Mouse (Mus musculus) right cerebral cortex, postnatal 25 days (tissue): ENCODE measurements around the gene Vav1.
"Not testable (repeated sequence)": the region's sequence is repeated elsewhere in the genome, so short reads cannot be mapped to it uniquely, and the experiment has no call there.

Experiments used
- DNase-seq: peaks from one replicate; pipeline ENCODE4 v3.0.0; 2022

The Vav1 gene

DNA sequence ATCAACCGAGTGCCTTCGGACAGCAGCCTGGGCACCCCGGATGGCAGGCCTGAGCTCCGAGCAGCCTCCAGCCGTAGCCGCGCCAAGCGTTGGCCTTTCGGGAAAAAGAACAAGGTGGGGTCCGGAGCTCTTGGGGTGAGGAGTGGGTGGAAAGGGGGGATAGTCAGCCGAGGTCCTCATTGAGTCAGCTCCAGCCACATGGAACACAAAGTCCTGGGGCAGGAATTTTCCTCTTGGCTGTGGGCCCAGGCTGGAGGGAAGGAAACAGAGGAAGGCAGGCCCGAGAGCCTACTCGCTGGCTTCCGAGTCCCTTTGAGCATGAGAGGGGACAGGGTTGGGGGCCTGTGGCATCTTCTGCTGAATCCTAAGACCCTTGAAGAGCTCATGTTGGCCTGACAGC lies 23.5 kb upstream of the Vav1 start:
- no peak for DNase-seq

DNA sequence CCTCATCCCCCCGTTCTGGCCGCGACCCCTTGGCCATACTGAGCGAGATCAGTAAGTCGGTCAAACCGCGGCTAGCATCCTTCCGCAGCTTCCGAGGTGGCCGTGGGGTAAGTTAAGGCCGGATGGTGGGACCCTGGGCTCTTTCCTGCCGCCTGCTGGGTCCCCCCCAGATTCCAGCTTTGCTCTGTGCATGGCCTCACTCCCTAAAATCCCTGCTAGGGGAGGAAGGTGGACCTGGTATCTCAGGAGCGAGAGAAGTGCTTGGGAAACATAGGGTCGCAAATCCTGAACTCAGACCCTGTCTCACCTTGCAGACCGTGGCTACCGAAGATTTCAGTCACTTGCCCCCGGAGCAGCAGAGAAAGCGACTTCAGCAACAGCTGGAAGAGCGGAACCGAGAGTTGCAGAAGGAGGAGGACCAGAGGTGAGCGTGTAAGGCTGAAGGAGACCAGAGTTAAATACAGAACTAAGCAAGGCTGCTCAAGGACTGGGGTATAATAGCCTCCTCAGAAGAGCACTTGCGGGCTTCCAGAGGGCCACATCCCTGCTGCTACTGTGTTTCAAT lies 21.9 kb upstream of the Vav1 start:
- no peak for DNase-seq

DNA sequence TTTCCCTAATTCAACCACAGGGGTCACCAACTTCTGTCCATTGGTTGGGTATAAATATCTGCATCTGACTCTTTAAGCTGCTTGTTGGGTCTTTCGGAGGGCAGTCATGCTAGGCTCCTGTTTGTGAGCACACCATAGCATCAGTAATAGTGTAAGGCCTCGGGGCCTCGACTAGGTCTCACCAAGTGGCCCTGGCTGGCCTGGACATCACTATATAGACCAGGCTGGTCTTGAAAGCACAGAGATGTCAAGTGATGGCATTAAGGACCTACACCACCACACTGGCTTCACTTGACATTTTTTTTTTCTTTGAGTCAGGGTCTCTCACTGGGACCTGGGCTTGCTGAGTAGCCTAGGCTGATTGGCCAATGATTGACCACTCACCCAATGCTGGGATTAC lies 20.7 kb upstream of the Vav1 start:
- DNase-seq = no peak

DNA sequence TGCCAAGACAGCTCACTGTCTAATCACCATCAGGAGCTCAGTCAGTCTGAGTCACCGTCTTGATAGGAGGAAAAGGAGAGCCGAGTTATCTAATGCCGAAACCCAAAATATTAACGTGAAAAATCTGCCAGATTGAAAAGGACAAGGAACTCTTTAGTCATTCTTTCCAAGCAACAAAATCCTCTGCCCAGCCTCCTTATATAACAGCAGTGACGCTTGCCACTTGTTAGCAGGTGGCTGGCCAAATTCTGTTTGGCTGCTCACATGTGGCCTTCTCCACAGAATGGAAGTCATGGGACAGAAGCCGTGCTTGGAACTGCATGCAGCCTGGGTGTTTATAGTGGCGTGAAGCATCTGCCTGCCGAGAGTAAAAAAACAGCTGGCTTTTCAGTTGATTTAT lies 19.2 kb upstream of the Vav1 start:
- peak; percentile 55 for DNase-seq

DNA sequence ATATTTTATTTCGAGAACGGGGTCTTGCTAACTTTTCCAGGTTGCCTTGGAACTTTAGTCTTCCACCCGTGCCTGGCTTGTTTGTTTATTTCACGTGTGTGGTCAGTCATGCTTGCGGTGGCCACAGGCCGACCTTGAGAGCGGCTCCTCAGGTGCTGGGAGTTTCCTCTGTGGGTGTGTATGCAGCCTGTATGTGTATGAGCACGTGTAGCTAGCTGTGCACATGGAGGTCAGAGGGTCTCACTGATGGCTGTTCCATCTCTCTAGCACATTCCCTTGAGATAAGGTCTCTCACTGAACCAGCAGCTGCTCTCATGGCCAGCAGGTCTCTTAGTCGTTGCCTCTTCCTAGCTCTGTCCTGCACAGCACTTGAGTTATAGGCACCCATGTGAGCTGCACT lies 18.5 kb upstream of the Vav1 start:
- DNase-seq = no peak

DNA sequence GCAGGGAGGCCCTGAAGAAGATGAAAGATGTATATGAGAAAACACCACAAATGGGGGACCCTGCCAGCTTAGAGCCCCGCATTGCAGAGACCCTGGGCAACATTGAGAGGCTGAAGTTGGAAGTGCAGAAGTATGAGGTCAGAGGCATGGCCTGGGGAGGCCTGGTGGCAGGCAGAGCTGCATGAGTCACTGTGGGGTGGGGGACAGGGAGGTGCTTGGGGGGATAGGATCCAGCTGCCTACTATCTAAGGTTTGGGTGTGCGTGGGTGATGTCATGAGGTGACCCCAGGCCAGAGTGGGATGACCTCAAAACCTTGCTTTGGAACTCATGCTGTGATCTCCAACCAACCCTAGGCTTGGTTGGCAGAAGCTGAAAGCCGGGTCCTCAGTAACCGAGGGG lies 17.6 kb upstream of the Vav1 start:
- DNase-seq = no peak

DNA sequence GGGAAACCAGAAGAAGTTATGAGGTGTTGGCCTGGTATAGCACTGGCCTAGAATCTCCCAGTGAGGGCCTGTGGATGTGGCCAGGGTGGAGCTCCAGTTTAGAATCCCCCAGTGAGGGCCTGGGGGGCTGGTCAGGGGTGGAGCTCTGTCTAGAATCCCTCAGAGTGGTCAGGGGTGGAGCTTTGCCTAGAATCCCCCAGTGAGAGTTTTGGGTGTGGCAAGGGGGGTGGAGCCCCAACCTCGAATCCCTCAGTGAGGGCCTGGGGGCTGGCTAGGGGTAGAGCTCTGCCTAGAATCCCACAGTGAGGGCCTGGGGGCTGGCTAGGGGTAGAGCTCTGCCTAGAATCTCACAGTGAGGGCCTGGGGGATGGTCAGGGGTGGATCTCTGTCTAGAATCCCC lies 17.1 kb upstream of the Vav1 start:
- no peak for DNase-seq

DNA sequence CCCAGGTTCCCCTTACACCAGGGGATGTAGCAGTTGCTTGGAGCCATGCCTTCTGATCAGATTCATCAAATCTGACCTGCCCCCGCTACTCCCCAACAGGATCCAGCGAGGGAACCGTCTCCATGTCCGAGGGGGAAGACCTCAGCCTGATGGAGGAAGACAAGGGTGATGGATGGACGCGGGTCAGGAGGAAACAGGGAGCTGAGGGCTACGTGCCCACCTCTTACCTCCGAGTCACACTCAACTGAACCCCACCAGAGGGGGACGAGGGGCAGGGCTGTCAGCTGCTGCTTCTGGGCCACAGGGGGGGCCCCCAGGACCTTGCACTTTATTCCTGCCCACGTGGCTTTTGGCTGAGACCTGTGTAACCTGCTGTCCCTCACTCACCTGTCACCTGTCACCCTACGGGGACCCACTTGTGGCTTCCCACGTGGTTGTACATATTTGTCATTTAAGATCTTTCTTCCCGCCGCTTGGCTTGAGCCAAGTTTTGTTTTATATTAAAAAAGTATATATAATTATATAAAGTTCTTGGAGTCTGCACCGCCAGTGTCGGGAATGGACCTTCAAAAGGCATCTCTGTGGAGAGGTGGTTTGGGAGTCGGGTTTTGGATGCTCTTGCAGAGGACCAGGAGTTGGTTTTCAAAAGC lies 15.9 kb upstream of the Vav1 start:
- no peak for DNase-seq

DNA sequence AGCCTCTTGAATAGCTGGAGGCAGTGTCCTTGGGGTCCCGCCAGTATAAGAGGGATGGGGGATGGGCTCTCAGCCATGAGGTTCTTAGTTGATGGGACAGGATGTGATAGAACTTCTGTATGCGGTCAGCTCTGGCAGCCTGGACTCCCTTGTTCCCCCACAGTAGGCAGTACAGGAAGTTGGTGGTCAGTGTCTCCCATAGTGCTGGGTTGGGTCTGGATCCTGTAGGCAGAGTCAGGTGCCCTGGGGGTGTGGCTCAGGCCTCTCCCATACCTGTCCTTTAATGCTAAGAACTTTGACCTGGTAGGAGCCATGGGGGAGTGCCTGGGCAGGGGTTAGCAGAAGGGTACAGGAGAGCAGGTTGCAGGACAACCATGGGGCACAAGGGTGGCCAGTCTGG lies 14.7 kb upstream of the Vav1 start:
- no peak for DNase-seq

DNA sequence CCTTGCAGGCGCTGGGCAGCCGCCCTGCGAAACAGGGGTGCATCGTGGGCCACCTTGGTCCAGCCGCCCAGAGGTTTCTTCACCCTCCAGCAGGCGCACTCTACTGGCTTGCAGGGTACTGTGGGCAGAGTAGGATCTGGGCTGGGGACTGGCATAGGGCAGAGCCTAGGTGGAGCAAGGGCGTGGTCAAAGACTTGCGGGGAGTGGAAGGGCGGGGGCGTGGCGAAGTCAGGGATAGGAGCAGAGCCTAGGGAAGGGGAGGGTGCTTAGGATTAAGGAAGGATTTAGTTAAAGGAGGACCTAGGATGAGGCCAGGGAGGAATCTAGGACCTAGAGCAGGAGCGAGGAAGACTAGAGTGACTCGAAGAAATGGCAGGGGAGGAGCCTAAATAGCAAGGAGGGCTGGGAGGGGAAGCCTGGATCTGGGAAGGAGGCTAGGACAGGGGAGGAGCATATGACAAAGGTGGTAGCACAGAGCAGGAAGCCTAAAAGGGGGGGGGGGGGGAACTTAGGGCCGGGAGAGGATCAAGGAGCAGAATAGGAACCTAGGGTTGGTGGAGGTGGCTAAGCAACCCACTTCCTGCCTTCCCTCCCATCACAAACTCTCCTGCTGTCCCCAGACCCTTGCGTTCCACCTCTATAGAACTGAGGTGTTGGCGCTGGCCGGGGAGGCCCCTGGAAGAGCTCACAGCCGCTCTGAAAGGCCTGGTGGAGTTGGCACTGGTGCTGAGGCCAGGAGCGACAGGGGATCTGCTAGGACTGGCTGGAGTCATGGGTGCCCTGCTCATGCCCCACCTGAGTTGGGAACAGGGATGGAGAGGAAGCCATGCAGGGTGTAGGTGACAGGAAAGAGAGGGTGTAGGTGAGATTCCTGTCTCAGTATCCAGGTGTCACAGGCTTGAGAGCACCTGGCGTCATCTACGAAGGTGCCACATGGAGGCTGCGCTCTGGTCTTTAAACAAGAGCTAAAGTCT lies 13.6 kb upstream of the Vav1 start:
- DNase-seq = no peak

DNA sequence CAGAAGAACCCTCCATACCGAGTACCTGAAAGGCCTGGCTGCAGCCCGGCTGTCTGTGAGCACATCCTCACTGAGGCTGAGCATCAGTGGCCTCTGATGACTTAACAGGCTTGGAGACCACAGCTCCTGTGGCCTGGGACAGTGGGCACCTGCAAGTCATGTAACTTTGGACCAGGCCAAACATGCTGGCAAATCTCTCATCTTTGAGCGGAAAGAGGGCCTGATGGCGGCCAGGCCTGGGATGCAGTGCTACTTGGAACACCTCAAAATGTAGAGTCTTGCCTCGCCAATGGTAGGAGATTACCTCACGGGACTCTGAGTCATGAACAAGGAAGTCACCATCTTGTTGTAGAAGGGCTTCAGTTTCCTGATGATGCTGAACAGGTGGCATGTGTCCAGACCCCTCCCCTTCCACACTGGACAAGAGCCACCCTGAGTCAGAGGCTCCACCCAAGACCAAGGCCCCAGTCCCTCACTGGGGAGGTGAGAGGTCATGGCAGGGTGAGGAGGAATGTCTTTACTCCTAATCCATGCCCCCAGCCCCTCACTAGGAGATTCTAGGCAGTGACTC lies 11.3 kb upstream of the Vav1 start:
- no peak for DNase-seq

DNA sequence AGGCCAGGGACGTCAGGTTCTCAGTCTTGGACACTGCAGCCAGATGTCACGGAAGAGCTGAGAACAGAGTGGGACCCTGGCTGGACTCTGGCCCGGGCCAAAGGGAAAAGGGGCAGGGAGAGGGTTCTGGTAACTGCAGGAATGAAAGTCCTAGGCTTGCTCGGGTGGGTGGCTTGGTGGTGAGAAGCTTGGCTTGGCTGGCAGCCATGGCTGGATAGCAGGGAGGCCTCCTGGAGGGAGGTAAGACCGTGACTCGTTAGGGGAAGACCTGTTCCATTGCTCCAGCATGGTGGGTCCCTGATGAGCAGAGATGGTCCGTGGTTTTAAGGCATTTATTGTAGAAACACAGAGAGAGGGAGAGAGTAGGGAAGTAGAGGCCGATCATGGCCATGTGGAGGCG lies 7.6 kb upstream of the Vav1 start:
- no peak for DNase-seq

DNA sequence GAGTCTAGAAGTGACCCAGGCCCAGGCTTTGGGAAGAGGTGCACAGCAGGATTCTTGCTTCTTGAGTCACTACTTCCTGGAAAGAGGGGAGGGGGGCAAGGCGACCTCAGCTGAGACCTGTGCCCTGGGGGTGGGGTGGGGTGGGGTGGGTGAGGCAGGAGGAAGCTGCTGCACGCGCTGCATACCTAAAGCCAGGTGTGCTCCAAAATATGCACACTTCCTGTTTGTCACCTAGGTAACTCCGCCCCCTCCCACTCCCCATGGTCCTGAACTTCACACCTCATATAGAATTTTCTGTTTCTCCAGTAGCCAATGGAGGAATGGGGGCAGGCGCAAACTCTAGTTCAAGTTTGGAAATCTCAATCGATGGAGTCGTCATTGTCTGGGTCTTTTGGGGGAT lies 5.1 kb upstream of the Vav1 start:
- no peak for DNase-seq

DNA sequence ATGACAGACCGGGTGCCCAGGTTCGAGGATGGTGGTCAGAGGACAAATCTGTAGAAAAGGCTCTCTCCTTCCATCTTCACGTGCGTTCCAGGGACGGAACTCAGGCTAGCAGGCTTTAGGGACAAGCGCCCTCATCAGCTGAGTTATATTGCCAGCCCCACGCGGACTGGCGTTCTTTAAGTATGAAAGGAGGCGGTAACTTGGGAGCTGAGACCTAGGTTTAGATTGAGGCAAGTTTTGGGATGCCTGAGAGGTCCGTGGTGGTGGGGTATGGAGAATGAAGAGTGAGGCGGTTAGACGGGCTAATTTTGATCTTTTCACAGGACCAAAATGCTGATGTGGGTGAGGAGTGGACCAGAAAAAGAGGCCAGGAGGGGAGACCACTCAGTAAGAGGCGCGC lies 4.2 kb upstream of the Vav1 start:
- DNase-seq = no peak

DNA sequence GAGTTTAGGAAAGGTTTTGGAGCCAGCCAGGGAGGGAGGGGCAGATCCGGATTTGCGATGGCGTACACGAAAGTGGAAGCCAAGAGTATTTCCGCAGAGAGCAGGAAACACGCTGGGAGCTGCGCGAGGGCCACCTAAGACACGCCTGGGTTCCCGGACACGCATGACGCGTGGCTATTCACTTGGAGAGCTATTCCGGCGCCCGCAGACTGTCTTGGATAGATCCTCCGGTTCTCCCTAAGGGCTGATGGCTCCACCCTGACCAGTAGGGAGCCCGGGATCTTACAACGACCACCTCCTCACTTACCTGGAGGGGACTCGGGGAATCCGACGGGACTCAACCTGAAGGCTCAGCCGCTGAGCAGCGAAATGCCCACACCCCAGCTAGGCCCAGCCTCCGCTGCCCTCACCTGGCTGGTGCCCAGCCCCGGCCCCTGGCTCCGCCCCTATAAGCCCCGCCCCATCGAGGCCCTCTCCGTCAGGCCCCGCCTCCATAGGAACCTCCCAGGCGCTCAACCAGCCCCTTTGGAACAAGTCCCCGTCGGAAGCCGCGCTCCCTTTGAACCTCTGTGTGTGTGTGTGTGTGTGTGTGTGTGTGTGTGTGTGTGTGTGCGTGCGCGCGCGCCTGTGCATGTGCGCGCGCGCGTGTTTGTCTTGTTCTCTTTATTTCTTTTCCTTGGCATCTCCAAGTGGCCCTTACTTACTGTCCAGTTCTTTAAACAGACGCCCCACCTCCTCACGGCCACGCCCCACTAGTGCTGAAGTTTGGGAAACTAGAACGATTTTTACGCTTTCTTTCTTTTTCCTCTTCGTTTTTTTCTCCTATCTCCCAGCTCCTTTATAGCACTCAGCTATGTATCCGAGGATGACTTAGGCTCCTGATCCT lies 3.5 kb upstream of the Vav1 start:
- DNase-seq = peak; percentile 59

DNA sequence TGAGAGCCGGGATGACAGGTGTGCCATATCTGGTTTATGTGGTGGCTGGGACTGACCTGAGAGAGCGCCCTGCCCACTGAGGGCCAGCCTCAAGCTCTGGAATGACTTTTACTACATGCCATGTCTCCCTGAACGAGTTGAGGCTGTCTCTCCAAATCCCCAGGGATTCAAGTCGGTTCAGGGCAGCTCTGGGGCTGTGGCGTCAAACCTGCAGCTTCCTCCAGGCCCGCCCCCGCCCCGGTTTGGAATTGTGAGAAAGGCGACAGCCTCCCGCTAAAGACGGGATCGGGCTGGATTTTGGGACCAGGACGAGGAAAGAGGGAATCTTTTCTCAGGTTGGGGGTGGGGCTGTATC lies 2.9 kb upstream of the Vav1 start:
- no peak for DNase-seq

DNA sequence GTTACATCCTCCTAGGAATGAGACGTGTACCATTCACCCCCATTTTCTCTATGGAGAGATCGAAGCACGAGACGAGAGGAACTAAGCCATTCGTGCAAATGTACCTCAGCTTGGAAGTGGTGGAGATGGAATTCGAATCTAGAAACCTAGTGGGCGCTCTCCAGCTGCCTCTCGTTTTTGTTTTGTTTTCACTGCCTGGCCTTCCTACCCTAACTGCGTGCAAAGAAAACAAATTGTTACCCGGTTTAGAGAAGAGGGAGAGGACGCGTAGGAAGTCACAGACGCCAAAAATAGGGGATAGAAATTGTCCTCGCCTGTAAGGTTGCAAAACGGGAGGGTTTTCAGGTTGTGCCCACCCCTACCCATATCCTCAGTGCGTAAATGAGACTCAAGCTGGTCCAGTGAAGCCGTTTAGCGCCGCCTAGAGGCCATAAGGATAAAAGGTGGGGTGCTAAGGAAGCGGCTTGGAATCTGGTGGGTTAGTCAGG lies 2.2 kb upstream of the Vav1 start:
- peak; percentile 62 for DNase-seq

DNA sequence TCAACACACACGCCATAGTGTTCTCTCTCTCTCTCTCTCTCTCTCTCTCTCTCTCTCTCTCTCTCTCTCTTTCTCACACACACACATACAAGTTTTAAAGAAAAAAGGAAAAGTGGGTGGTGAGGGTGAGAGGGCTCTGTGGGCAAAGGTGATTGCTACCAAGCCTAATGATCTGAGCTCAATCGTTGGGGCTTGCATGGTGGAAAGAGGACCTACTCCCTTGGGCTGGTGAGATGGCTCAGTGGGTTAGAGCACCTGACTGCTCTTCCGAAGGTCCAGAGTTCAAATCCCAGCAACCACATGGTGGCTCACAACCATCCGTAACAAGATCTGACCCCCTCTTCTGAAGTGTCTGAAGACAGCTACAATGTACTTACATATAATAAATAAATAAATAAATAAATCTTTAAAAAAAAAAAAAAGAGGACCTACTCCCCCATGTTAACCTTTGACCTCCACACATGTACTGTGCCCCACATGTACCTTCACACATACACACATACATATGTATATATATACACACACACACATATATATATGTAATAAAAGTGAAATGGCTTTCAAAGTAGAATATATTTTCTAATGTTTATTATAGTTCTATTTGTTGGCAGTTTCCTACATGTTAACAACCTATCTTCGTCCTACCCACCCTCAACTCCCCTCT lies 1.2 kb upstream of the Vav1 start:
- not testable (repeated sequence) for DNase-seq

DNA sequence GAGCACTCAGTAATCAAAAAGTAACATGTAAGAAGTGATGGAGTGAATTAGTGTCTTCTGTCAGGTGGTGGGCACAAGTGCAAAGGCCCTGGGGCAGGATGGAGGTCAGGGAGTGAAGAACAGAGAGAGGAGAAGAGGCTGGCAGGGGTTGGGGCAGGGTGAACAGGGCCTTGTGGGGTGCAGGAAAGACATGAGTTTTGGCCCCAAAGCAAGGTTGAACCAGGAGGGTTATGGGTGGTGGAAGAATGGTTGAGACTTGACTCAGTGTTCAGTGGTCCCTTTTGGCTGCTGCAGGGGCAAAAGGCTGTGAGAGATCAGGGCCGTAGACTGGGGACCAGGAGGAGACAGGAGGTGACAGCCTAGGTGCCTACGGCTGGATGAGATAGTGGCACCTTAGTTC lies 363 bp upstream of the Vav1 start:
- no peak for DNase-seq

DNA sequence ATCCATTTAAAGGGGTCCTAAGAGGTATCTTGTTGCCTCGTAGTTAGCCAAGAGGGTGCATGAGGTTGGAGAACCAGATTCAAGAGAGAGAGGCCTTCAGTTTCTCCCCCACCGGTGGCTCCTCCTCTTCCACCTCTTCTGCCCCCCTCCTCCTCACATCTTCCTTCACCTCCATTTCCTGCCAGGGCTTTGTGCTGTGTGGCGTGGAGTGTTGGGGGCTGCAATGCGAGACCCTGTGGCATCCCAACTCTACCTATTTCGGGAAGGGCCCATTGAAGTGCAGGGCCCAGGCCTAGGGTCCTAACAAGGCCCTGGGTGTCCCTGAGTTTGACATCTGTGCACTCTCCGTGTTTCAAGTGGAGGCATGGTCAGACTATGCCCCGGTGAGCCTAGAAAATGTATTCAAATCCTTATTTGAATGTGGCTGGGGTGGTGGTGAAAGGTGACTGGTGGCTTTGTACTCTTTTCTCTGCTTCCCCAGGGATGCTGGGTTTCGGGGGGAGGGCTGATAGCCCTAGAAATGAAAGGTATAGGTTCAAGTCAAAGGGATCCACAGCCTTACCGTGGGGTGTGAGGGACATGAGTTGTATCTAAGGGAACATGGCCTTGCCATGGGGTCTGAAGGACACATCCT lies 808 bp downstream of the Vav1 start:
- DNase-seq = no peak

DNA sequence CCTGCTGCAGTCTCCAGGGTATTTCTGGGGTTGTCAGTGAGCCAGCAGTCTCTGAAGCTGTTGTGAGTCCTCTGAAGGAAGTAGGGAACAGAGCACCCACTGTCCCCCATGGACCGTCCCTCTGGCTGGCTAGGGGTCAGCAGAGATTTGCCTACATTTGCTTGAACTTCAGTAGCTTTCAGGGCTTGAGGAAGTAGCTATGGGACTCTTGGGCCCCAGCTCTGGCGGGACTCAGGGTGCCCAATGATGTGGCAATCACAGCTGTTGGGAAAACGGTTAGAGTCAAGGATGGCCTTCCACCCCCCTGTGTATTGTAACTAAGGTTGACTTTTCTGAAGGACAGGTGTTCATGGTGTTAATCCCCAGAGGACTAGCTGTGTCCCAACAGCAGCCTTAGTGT lies 1.5 kb downstream of the Vav1 start:
- no peak for DNase-seq

DNA sequence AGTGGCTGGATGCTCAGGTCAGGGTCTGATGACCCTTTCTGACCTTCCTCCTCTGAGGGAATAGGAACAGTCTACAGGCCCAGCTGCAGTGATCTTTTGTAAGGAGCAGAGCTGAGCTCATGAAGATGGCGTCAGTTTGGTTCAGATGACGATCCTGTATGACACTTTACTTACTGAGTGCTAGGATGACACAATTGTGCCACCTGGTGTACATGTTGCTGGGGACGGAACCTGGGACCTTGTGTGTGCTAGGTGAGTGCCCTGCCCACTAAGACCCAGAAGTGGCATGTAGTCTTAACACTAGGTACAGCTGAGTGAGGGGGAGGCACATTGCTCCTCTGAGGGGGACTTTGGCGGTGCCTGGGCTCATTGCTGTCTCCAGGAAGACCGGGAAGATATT lies 5.0 kb downstream of the Vav1 start:
- DNase-seq = no peak
